Comparison of ENCODE assay signal across 20 mouse cellular contexts in genomic region chr7:117443215-117443614, GRCm38 (mm10).
DNase-seq lines count a peak whose midpoint lies in the region; TF ChIP-seq lines count a peak whose summit lies in the region.
"Had no signal": no experiment of that assay in that cellular context is flagged by ENCODE, and none has a peak within 500 bp of the region (broad histone marks: within the 10 kb centered on the region; RNA-seq: fewer than 3 reads in every experiment).

No protein-coding gene starts in this region.

- H3K4me3 ChIP-seq in layer of hippocampus, adult 2 months = no peak overlapping the region
- H3K4me3 ChIP-seq: embryonic facial prominence, embryonic 12.5 days; embryonic facial prominence, embryonic 15.5 days; gastrocnemius, adult 2 months; hindbrain, embryonic 12.5 days; hindbrain, embryonic 15.5 days had no signal

- H3K27ac ChIP-seq in layer of hippocampus, adult 2 months = 0 out of 2 replicates have a peak overlapping the region, but pooled peaks have one; percentile 14
- H3K27ac ChIP-seq: embryonic facial prominence, embryonic 12.5 days; embryonic facial prominence, embryonic 15.5 days; gastrocnemius, adult 2 months; hindbrain, embryonic 12.5 days; hindbrain, embryonic 15.5 days had no signal

- peak; percentile 42 for DNase-seq in kidney, adult 18-20 months
- no peak for DNase-seq in kidney, postnatal 25 days
- DNase-seq in layer of hippocampus, adult 2 months (ENCODE audit: low spot score in 2 of 2) = no peak
- DNase-seq in layer of hippocampus, postnatal 25 days (ENCODE audit: extremely low spot score in 1 of 2, low spot score in 1 of 2) = no peak
- DNase-seq in kidney, postnatal 14 days = peak; percentile 40
- DNase-seq in cerebellum, postnatal 10 days = no peak
- DNase-seq: adrenal gland, postnatal 10 days; adrenal gland, postnatal 36 days; B cell, adult 2 months; cerebellum, adult 18-20 months; cerebellum, adult 9-10 months; cerebellum, postnatal 25 days; forebrain, postnatal 0 days; gastrocnemius, adult 2 months; gastrocnemius, postnatal 14 days; heart, adult 11 months had no signal

- TF ChIP-seq CTCF in layer of hippocampus, adult 2 months (conservative IDR thresholded peaks at IDR 0.05) = no peak

Comparison
In these comparisons a context has a peak if more than half of its experiments do, and no peak if none do; other contexts are left out.
1. DNase-seq: peak in kidney, adult 18-20 months (single experiment) and kidney, postnatal 14 days (single experiment); none in kidney, postnatal 25 days (0 of 2), layer of hippocampus, adult 2 months (0 of 2), layer of hippocampus, postnatal 25 days (0 of 2) and cerebellum, postnatal 10 days (0 of 2).